Mouse (Mus musculus): Measurements from ENCODE around the gene Rmnd5a. TPM values are rescaled to one million over a fixed set of nuclear protein-coding genes. Genes with fewer than 3 reads are reported as not detected.

The Rmnd5a gene
- polyA plus RNA-seq, 1 experiment from 2014 or later = 12.2 TPM

GRCm38 (mm10) chr6:71360221-71360620, 80.2 kb downstream of the Rmnd5a start:
- TF ChIP-seq CTCF (IDR thresholded peaks at IDR 0.05; ENCODE audit: low read depth) = no peak
- Histone ChIP-seq H3K27ac (ENCODE audit: low read depth, low read length) (no peak overlapping the region), H3K27me3 (replicated peaks; ENCODE audit: control insufficient read depth, insufficient read depth, low read length) (no peaks in the 10 kb centered on the region), H3K36me3 (ENCODE audit: control insufficient read depth, insufficient read depth) (no peaks in the 10 kb centered on the region), H3K9me3 (ENCODE audit: control insufficient read depth) (no peaks in the 10 kb centered on the region), H3K4me2 (replicated peaks; ENCODE audit: low read depth) (no peak overlapping the region), H3K9ac (ENCODE audit: low read depth, low read length) (no peak overlapping the region), H3K4me1 (replicated peaks; ENCODE audit: control insufficient read depth, insufficient read depth, low read length) (no peaks in the 10 kb centered on the region), H3K4me3 (ENCODE audit: low read depth, low read length) (no peak overlapping the region)
- ATAC-seq = no peak
- WGBS = 79% methylated on average over 4 of the region's 4 CpGs

DNA sequence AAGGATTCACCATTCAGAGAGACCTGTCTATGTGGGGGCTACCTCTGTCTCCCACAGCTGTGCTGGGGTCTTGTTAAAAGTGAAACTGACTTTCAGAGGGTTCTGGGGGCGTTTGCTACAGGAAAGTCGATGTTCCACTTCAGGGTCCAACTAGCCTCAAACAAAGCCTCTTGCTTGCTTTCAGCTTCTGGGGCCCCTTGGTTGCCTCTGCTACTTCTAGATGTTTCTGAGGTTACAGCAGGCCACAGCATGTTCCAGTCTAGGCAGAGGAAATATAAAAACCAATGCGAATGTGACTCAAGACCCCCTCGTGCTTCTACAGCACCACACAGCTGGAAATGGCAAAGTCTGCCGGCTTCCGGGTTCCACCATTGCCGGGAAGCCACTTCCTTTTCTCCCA, 82.9 kb downstream of the Rmnd5a start:
- Histone ChIP-seq H3K4me2 (replicated peaks; ENCODE audit: low read depth) (no peak overlapping the region), H3K36me3 (ENCODE audit: control insufficient read depth, insufficient read depth) (no peaks in the 10 kb centered on the region), H3K9ac (ENCODE audit: low read depth, low read length) (no peak overlapping the region), H3K4me3 (ENCODE audit: low read depth, low read length) (no peak overlapping the region), H3K27me3 (replicated peaks; ENCODE audit: control insufficient read depth, insufficient read depth, low read length) (no peaks in the 10 kb centered on the region), H3K27ac (ENCODE audit: low read depth, low read length) (no peak overlapping the region), H3K4me1 (replicated peaks; ENCODE audit: control insufficient read depth, insufficient read depth, low read length) (no peaks in the 10 kb centered on the region), H3K9me3 (ENCODE audit: control insufficient read depth) (no peaks in the 10 kb centered on the region)
- ATAC-seq = no peak
- 88% methylated on average over 7 of the region's 7 CpGs for WGBS
- no peak for TF ChIP-seq CTCF (IDR thresholded peaks at IDR 0.05; ENCODE audit: low read depth)

DNA sequence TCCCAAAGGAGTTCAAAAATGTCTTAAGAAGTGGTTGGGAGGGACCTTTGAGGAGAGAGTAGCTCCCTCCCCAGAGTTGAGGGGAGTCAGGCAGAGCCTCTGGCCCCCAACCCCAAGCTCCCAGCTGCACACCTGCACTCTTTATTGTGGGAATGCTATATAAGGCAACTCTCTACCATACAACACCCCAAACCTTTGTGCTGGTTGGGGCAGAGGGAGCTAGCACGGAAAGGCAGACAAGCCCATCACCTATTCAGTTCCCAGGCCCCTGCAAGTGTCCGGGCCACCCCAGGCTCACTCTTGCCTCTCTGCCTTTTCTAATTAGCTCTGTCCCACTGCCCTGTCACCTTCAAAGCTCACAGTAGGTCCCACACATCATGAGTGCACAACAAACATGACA, 86.7 kb downstream of the Rmnd5a start:
- Histone ChIP-seq H3K4me1 (replicated peaks; ENCODE audit: control insufficient read depth, insufficient read depth, low read length) (no peaks in the 10 kb centered on the region), H3K36me3 (ENCODE audit: control insufficient read depth, insufficient read depth) (no peaks in the 10 kb centered on the region), H3K4me3 (ENCODE audit: low read depth, low read length) (no peak overlapping the region), H3K9me3 (ENCODE audit: control insufficient read depth) (no peaks in the 10 kb centered on the region), H3K27ac (ENCODE audit: low read depth, low read length) (no peak overlapping the region), H3K4me2 (replicated peaks; ENCODE audit: low read depth) (no peak overlapping the region), H3K27me3 (replicated peaks; ENCODE audit: control insufficient read depth, insufficient read depth, low read length) (no peaks in the 10 kb centered on the region), H3K9ac (ENCODE audit: low read depth, low read length) (no peak overlapping the region)
- TF ChIP-seq CTCF (IDR thresholded peaks at IDR 0.05; ENCODE audit: low read depth) = no peak
- no peak for ATAC-seq
- 81% methylated on average over 2 of the region's 2 CpGs for WGBS

DNA sequence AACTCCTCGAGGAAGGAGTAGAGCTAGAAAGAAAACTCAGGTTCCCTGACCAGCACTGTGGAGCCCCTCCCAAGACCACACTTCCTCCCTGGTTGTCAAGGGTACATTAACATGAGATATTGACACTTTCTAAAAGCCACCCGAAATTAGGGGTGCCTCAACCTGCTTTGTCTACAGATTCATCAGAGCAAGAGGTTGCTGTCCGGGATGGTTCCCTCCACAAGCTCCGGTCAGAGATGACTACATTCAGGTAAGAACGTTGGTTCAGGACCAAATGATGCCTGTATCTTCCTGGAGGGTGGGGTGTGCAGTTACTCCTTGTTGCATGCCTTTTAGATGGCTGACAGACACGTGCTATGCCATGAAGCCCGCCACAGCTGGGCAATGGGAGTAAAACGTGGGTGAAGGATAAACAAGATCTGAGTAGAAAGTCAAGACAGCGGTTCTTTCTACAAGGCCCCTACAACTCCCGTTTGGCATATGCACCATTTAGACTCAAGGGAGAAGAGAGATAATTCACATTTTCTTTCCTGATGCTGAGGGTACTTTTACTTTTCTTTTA, 87.5 kb downstream of the Rmnd5a start:
- no peak overlapping the region for H3K4me3 ChIP-seq (ENCODE audit: low read depth, low read length)

GRCm38 (mm10) chr6:71352201-71352600, 88.2 kb downstream of the Rmnd5a start:
- H3K27ac ChIP-seq (ENCODE audit: low read depth, low read length) = no peak overlapping the region
- H3K9ac ChIP-seq (ENCODE audit: low read depth, low read length) = no peak overlapping the region
- no peak for ATAC-seq
- 0 out of 2 replicates have a peak, but pooled peaks cover 3% of the 10 kb centered on the region for H3K9me3 ChIP-seq (ENCODE audit: control insufficient read depth)
- H3K4me1 ChIP-seq (replicated peaks; ENCODE audit: control insufficient read depth, insufficient read depth, low read length) = no peaks in the 10 kb centered on the region
- no peak overlapping the region for H3K4me2 ChIP-seq (replicated peaks; ENCODE audit: low read depth)
- no peak for TF ChIP-seq CTCF (IDR thresholded peaks at IDR 0.05; ENCODE audit: low read depth)
- no peak overlapping the region for H3K4me3 ChIP-seq (ENCODE audit: low read depth, low read length)
- 88% methylated on average over 6 of the region's 6 CpGs for WGBS
- H3K36me3 ChIP-seq (ENCODE audit: control insufficient read depth, insufficient read depth) = no peaks in the 10 kb centered on the region
- no peaks in the 10 kb centered on the region for H3K27me3 ChIP-seq (replicated peaks; ENCODE audit: control insufficient read depth, insufficient read depth, low read length)

More for the DNA sequence above, 87.5 kb downstream of the Rmnd5a start:
- no peak overlapping the region for H3K27ac ChIP-seq (ENCODE audit: low read depth, low read length)
- no peak overlapping the region for H3K9ac ChIP-seq (ENCODE audit: low read depth, low read length)
- 81% methylated on average over 10 of the region's 10 CpGs for WGBS
- H3K36me3 ChIP-seq (ENCODE audit: control insufficient read depth, insufficient read depth) = no peaks in the 10 kb centered on the region
- no peak overlapping the region for H3K4me2 ChIP-seq (replicated peaks; ENCODE audit: low read depth)
- no peaks in the 10 kb centered on the region for H3K4me1 ChIP-seq (replicated peaks; ENCODE audit: control insufficient read depth, insufficient read depth, low read length)
- 0 out of 2 replicates have a peak, but pooled peaks cover 1% of the 10 kb centered on the region for H3K9me3 ChIP-seq (ENCODE audit: control insufficient read depth)
- no peak for TF ChIP-seq CTCF (IDR thresholded peaks at IDR 0.05; ENCODE audit: low read depth)
- ATAC-seq = no peak
- no peaks in the 10 kb centered on the region for H3K27me3 ChIP-seq (replicated peaks; ENCODE audit: control insufficient read depth, insufficient read depth, low read length)

- no peak overlapping the region for H3K4me3 ChIP-seq (ENCODE audit: low read depth, low read length)
- H3K9me3 ChIP-seq (ENCODE audit: control insufficient read depth) = 0 out of 2 replicates have a peak, but pooled peaks cover 3% of the 10 kb centered on the region
- no peak overlapping the region for H3K4me2 ChIP-seq (replicated peaks; ENCODE audit: low read depth)
- no peaks in the 10 kb centered on the region for H3K4me1 ChIP-seq (replicated peaks; ENCODE audit: control insufficient read depth, insufficient read depth, low read length)
- no peaks in the 10 kb centered on the region for H3K27me3 ChIP-seq (replicated peaks; ENCODE audit: control insufficient read depth, insufficient read depth, low read length)
- no peak overlapping the region for H3K27ac ChIP-seq (ENCODE audit: low read depth, low read length)
- 85% methylated on average over 3 of the region's 3 CpGs for WGBS
- no peak for ATAC-seq
- no peak for TF ChIP-seq CTCF (IDR thresholded peaks at IDR 0.05; ENCODE audit: low read depth)
- no peak overlapping the region for H3K9ac ChIP-seq (ENCODE audit: low read depth, low read length)
- H3K36me3 ChIP-seq (ENCODE audit: control insufficient read depth, insufficient read depth) = no peaks in the 10 kb centered on the region
Observed at GRCm38 (mm10) chr6:71351201-71351600, 89.2 kb downstream of the Rmnd5a start.
